Mouse (Mus musculus): ENCODE results near the gene Tspear. TPM values are rescaled to one million over a fixed set of nuclear protein-coding genes. Genes with fewer than 3 reads are reported as not detected.

The Tspear gene
- polyA plus RNA-seq, 1 experiment = 0.55 TPM

GRCm38 (mm10) chr10:77846503-77846902 lies 160.1 kb downstream of the Tspear start, which contains the start of gene Gm36176:
Gene Gm36176, plus strand, starts transcription at chr10:77846803.
- Histone ChIP-seq H3K36me3 (ENCODE audit: control insufficient read depth, insufficient read depth, low read length) (no peaks in the 10 kb centered on the region), H3K27me3 (ENCODE audit: control insufficient read depth, insufficient read depth, low read length) (no peaks in the 10 kb centered on the region), H3K4me3 (ENCODE audit: extremely low read depth, insufficient read depth, insufficient read length) (no peak within 1 kb of the TSS), H3K27ac (ENCODE audit: insufficient read depth, low read length) (no peak within 1 kb of the TSS), H3K4me1 (ENCODE audit: control insufficient read depth, insufficient read depth, insufficient read length) (no peaks in the 10 kb centered on the region)
- TF ChIP-seq POLR2A (IDR thresholded peaks at IDR 0.05; ENCODE audit: low read depth, low read length) (no peak), CTCF (IDR thresholded peaks at IDR 0.05; ENCODE audit: extremely low read depth, insufficient read depth, insufficient read length, insufficient replicate concordance) (no peak)
- DNase-seq (ENCODE audit: low read depth in 1 of 2, low spot score in 2 of 2) = no peak
- WGBS = 93% methylated on average over 2 of the region's 3 CpGs

GRCm38 (mm10) chr10:77846961-77847360 lies 160.6 kb downstream of the Tspear start:
- 43% methylated on average over 2 of the region's 2 CpGs for WGBS
- no peaks in the 10 kb centered on the region for H3K27me3 ChIP-seq (ENCODE audit: control insufficient read depth, insufficient read depth, low read length)
- no peak for DNase-seq (ENCODE audit: low read depth in 1 of 2, low spot score in 2 of 2)
- H3K4me1 ChIP-seq (ENCODE audit: control insufficient read depth, insufficient read depth, insufficient read length) = no peaks in the 10 kb centered on the region
- H3K27ac ChIP-seq (ENCODE audit: insufficient read depth, low read length) = no peak overlapping the region
- no peaks in the 10 kb centered on the region for H3K36me3 ChIP-seq (ENCODE audit: control insufficient read depth, insufficient read depth, low read length)
- TF ChIP-seq CTCF (IDR thresholded peaks at IDR 0.05; ENCODE audit: extremely low read depth, insufficient read depth, insufficient read length, insufficient replicate concordance) (no peak), POLR2A (IDR thresholded peaks at IDR 0.05; ENCODE audit: low read depth, low read length) (no peak)
- no peak overlapping the region for H3K4me3 ChIP-seq (ENCODE audit: extremely low read depth, insufficient read depth, insufficient read length)

- H3K27ac ChIP-seq (ENCODE audit: insufficient read depth, low read length) = no peak overlapping the region
- no peak for DNase-seq (ENCODE audit: low read depth in 1 of 2, low spot score in 2 of 2)
- H3K36me3 ChIP-seq (ENCODE audit: control insufficient read depth, insufficient read depth, low read length) = no peaks in the 10 kb centered on the region
- TF ChIP-seq POLR2A (IDR thresholded peaks at IDR 0.05; ENCODE audit: low read depth, low read length) = no peak
- TF ChIP-seq CTCF (IDR thresholded peaks at IDR 0.05; ENCODE audit: extremely low read depth, insufficient read depth, insufficient read length, insufficient replicate concordance) = no peak
- no peaks in the 10 kb centered on the region for H3K4me1 ChIP-seq (ENCODE audit: control insufficient read depth, insufficient read depth, insufficient read length)
- H3K4me3 ChIP-seq (ENCODE audit: extremely low read depth, insufficient read depth, insufficient read length) = no peak overlapping the region
- 84% methylated on average over 2 of the region's 2 CpGs for WGBS
- H3K27me3 ChIP-seq (ENCODE audit: control insufficient read depth, insufficient read depth, low read length) = no peaks in the 10 kb centered on the region
Observed at GRCm38 (mm10) chr10:77847538-77847937, 161.2 kb downstream of the Tspear start.

- DNase-seq (ENCODE audit: low read depth in 1 of 2, low spot score in 2 of 2) = no peak
- Histone ChIP-seq H3K36me3 (ENCODE audit: control insufficient read depth, insufficient read depth, low read length) (no peaks in the 10 kb centered on the region), H3K4me3 (ENCODE audit: extremely low read depth, insufficient read depth, insufficient read length) (no peak within 1 kb of the TSS), H3K27ac (ENCODE audit: insufficient read depth, low read length) (no peak within 1 kb of the TSS), H3K4me1 (ENCODE audit: control insufficient read depth, insufficient read depth, insufficient read length) (no peaks in the 10 kb centered on the region), H3K27me3 (ENCODE audit: control insufficient read depth, insufficient read depth, low read length) (no peaks in the 10 kb centered on the region)
- TF ChIP-seq CTCF (IDR thresholded peaks at IDR 0.05; ENCODE audit: extremely low read depth, insufficient read depth, insufficient read length, insufficient replicate concordance) = no peak
- 68% methylated on average over 9 of the region's 9 CpGs for WGBS
Observed at GRCm38 (mm10) chr10:77852559-77852958, 166.2 kb downstream of the Tspear start, which contains the start of gene Gm10318. Gene Gm10318, plus strand, starts transcription at chr10:77852859.

- TF ChIP-seq CTCF (IDR thresholded peaks at IDR 0.05; ENCODE audit: extremely low read depth, insufficient read depth, insufficient read length, insufficient replicate concordance) (no peak), POLR2A (IDR thresholded peaks at IDR 0.05; ENCODE audit: low read depth, low read length) (no peak)
- DNase-seq (ENCODE audit: low read depth in 1 of 2, low spot score in 2 of 2) = no peak
- Histone ChIP-seq H3K27ac (ENCODE audit: insufficient read depth, low read length) (no peak within 1 kb of the TSS), H3K4me1 (ENCODE audit: control insufficient read depth, insufficient read depth, insufficient read length) (0 out of 2 replicates have a peak, but pooled peaks cover 2% of the 10 kb centered on the region), H3K4me3 (ENCODE audit: extremely low read depth, insufficient read depth, insufficient read length) (no peak within 1 kb of the TSS), H3K36me3 (ENCODE audit: control insufficient read depth, insufficient read depth, low read length) (no peaks in the 10 kb centered on the region), H3K27me3 (ENCODE audit: control insufficient read depth, insufficient read depth, low read length) (no peaks in the 10 kb centered on the region)
- WGBS = 63% methylated on average over 5 of the region's 7 CpGs
Observed at GRCm38 (mm10) chr10:77861675-77862074, 175.3 kb downstream of the Tspear start, which contains the start of gene Gm3285. Gene Gm3285, plus strand, starts transcription at chr10:77861975.

GRCm38 (mm10) chr10:77864067-77864761 lies 177.8 kb downstream of the Tspear start:
- TF ChIP-seq CTCF (IDR thresholded peaks at IDR 0.05; ENCODE audit: extremely low read depth, insufficient read depth, insufficient read length, insufficient replicate concordance) = no peak
- no peak for TF ChIP-seq POLR2A (IDR thresholded peaks at IDR 0.05; ENCODE audit: low read depth, low read length)
- DNase-seq (ENCODE audit: low read depth in 1 of 2, low spot score in 2 of 2) = peak; percentile 22 to 42
- peak overlapping the region; percentile 38 for H3K4me3 ChIP-seq (ENCODE audit: extremely low read depth, insufficient read depth, insufficient read length)
- H3K36me3 ChIP-seq (ENCODE audit: control insufficient read depth, insufficient read depth, low read length) = no peaks in the 10 kb centered on the region
- no peaks in the 10 kb centered on the region for H3K27me3 ChIP-seq (ENCODE audit: control insufficient read depth, insufficient read depth, low read length)
- 25% methylated on average over 14 of the region's 14 CpGs for WGBS
- H3K4me1 ChIP-seq (ENCODE audit: control insufficient read depth, insufficient read depth, insufficient read length) = 0 out of 2 replicates have a peak, but pooled peaks cover 2% of the 10 kb centered on the region
- no peak overlapping the region for H3K27ac ChIP-seq (ENCODE audit: insufficient read depth, low read length)

- Histone ChIP-seq H3K27ac (ENCODE audit: insufficient read depth, low read length) (no peak overlapping the region), H3K36me3 (ENCODE audit: control insufficient read depth, insufficient read depth, low read length) (no peaks in the 10 kb centered on the region), H3K4me1 (ENCODE audit: control insufficient read depth, insufficient read depth, insufficient read length) (0 out of 2 replicates have a peak, but pooled peaks cover 2% of the 10 kb centered on the region), H3K4me3 (ENCODE audit: extremely low read depth, insufficient read depth, insufficient read length) (peak overlapping the region; percentile 38), H3K27me3 (ENCODE audit: control insufficient read depth, insufficient read depth, low read length) (no peaks in the 10 kb centered on the region)
- 26% methylated on average over 11 of the region's 11 CpGs for WGBS
- no peak for DNase-seq (ENCODE audit: low read depth in 1 of 2, low spot score in 2 of 2)
- no peak for TF ChIP-seq CTCF (IDR thresholded peaks at IDR 0.05; ENCODE audit: extremely low read depth, insufficient read depth, insufficient read length, insufficient replicate concordance)
- TF ChIP-seq POLR2A (IDR thresholded peaks at IDR 0.05; ENCODE audit: low read depth, low read length) = no peak
Observed at GRCm38 (mm10) chr10:77864762-77865143, 178.4 kb downstream of the Tspear start.
